Mouse (Mus musculus): ENCODE data around the gene Rnf187. TPM values are rescaled to one million over a fixed set of nuclear protein-coding genes. Genes with fewer than 3 reads are reported as not detected.

The Rnf187 gene
- polyA plus RNA-seq, 2 experiments = 83.3 to 104 TPM

DNA sequence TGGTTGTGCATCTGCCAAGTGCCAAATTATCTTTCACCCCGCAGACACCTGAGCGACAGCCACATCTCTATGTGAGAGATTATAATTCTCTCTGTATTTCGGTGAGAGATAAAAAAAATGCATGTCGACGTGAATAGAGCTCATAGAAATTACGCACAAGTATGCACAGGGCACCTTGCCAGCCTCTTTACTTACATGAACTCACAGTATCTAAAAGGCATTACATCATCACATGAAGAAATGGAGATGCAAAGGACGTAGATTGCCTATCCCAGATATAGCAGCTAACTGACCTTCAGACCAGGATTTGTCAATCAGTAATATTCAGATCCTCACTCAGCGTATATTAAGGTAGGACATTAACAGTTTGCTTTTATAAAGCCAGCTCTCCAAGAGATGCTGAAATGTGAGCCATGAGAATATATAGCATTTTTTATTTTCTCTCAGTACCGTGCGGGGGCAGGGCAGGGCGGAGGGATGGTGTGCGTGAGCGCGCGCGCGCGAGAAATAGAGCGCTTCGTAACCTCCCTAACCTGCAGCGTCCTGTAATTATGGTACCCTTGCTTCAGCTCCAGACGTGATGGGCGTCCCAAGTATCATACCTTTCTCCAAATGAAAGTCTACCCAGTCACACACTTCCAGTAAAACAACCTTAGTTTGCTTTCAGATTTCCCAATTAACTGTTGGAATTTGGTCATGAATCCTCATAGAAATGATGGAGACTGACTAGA lies 9.2 kb upstream of the Rnf187 start:
- DNase-seq (ENCODE audit: low read depth in 3 of 3, low spot score in 3 of 3) = no peak
- peak; percentile 55; the same call in 1 of the 2 replicates for ATAC-seq (ENCODE audit: insufficient read depth)
- Histone ChIP-seq H3K4me1 (replicated peaks; ENCODE audit: control insufficient read depth in 2 of 2, insufficient read depth in 2 of 2, low read length in 1 of 2) (peaks cover 10 to 24% of the 10 kb centered on the region in 2 experiments), H3K4me2 (ENCODE audit: low read depth) (peak overlapping the region; percentile 76), H3K27ac (peak overlapping the region; percentile 44), H3K36me3 (replicated peaks; ENCODE audit: control insufficient read depth, insufficient read depth, low read depth) (no peaks in the 10 kb centered on the region), H3K27me3 (ENCODE audit: control insufficient read depth, insufficient read depth, low read length) (peaks cover 50% of the 10 kb centered on the region), H3K9ac (replicated peaks) (peak overlapping the region; percentile 51), H3K4me3 (ENCODE audit: insufficient read depth in 1 of 2, low read depth in 2 of 2, low read length in 2 of 2) (peak overlapping the region; percentile 57 to 70), H3K9me3 (ENCODE audit: control insufficient read depth, low read length) (no peaks in the 10 kb centered on the region)
- WGBS (ENCODE audit: insufficient replicate concordance) = 16% methylated on average over 23 of the region's 23 CpGs
- TF ChIP-seq EP300 (IDR thresholded peaks at IDR 0.05; ENCODE audit: low read depth) (no peak; the same call in 1 of the 2 replicates), CTCF (IDR thresholded peaks at IDR 0.05; ENCODE audit: low read depth) (no peak)

DNA sequence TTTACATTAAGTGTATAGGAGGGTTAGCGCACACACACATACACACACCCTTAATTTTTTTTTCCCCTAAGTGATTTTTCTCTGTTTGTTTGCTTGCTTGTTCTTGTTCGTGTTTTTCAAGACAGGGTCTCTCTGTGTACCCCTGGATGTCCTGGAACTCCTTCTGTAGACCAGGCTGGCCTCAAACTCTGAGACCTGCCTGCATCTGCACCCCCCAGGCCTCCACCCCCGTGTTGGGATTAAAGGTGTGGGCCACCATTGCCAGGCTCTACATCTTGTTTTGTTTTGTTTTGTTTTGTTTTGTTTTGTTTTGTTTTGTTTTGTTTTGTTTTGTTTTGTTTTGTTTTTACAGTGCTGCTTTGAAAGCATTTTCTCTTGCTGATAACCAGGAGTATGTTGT lies 8.6 kb upstream of the Rnf187 start:
- DNase-seq (ENCODE audit: low read depth in 3 of 3, low spot score in 3 of 3) (no peak), ATAC-seq (ENCODE audit: insufficient read depth) (no peak)
- Histone ChIP-seq H3K9me3 (ENCODE audit: control insufficient read depth, low read length) (no peaks in the 10 kb centered on the region), H3K9ac (replicated peaks) (no peak overlapping the region), H3K4me2 (ENCODE audit: low read depth) (no peak overlapping the region), H3K36me3 (replicated peaks; ENCODE audit: control insufficient read depth, insufficient read depth, low read depth) (no peaks in the 10 kb centered on the region), H3K4me1 (replicated peaks; ENCODE audit: control insufficient read depth in 2 of 2, insufficient read depth in 2 of 2, low read length in 1 of 2) (peaks cover 8 to 21% of the 10 kb centered on the region in 2 experiments), H3K4me3 (ENCODE audit: insufficient read depth in 1 of 2, low read depth in 2 of 2, low read length in 2 of 2) (no peak overlapping the region), H3K27me3 (ENCODE audit: control insufficient read depth, insufficient read depth, low read length) (peaks cover 50% of the 10 kb centered on the region), H3K27ac (no peak overlapping the region)
- WGBS (ENCODE audit: insufficient replicate concordance) = 62% methylated on average over 3 of the region's 3 CpGs
- TF ChIP-seq EP300 (IDR thresholded peaks at IDR 0.05; ENCODE audit: low read depth) = no peak
- no peak for TF ChIP-seq CTCF (IDR thresholded peaks at IDR 0.05; ENCODE audit: low read depth)

- H3K4me1 ChIP-seq (replicated peaks; ENCODE audit: control insufficient read depth in 2 of 2, insufficient read depth in 2 of 2, low read length in 1 of 2) = peaks cover 11 to 22% of the 10 kb centered on the region in 2 experiments
- H3K9ac ChIP-seq (replicated peaks) = no peak overlapping the region
- no peak overlapping the region for H3K4me2 ChIP-seq (ENCODE audit: low read depth)
- no peak overlapping the region for H3K27ac ChIP-seq
- H3K4me3 ChIP-seq (ENCODE audit: insufficient read depth in 1 of 2, low read depth in 2 of 2, low read length in 2 of 2) = no peak overlapping the region
- H3K36me3 ChIP-seq (replicated peaks; ENCODE audit: control insufficient read depth, insufficient read depth, low read depth) = no peaks in the 10 kb centered on the region
- no peak for ATAC-seq (ENCODE audit: insufficient read depth)
- WGBS (ENCODE audit: insufficient replicate concordance) = 65% methylated on average over 5 of the region's 5 CpGs
- peaks cover 32% of the 10 kb centered on the region for H3K27me3 ChIP-seq (ENCODE audit: control insufficient read depth, insufficient read depth, low read length)
- no peak for TF ChIP-seq EP300 (IDR thresholded peaks at IDR 0.05; ENCODE audit: low read depth)
- no peak for TF ChIP-seq CTCF (IDR thresholded peaks at IDR 0.05; ENCODE audit: low read depth)
- no peaks in the 10 kb centered on the region for H3K9me3 ChIP-seq (ENCODE audit: control insufficient read depth, low read length)
- DNase-seq (ENCODE audit: low read depth in 3 of 3, low spot score in 3 of 3) = no peak
These were observed 5.4 kb upstream of the Rnf187 start for GRCm38 (mm10) chr11:58944136-58944535.

GRCm38 (mm10) chr11:58939088-58939439 lies 348 bp upstream of the Rnf187 start:
- 19% methylated on average over 6 of the region's 6 CpGs for WGBS (ENCODE audit: insufficient replicate concordance)
- ATAC-seq (ENCODE audit: insufficient read depth) (no peak), DNase-seq (ENCODE audit: low read depth in 3 of 3, low spot score in 3 of 3) (no peak)
- peaks cover 12% of the 10 kb centered on the region for H3K36me3 ChIP-seq (replicated peaks; ENCODE audit: control insufficient read depth, insufficient read depth, low read depth)
- H3K4me3 ChIP-seq (ENCODE audit: insufficient read depth in 1 of 2, low read depth in 2 of 2, low read length in 2 of 2) = peak overlapping the region; percentile 74 to 84
- H3K27me3 ChIP-seq (ENCODE audit: control insufficient read depth, insufficient read depth, low read length) = peaks cover 6% of the 10 kb centered on the region
- TF ChIP-seq CTCF (IDR thresholded peaks at IDR 0.05; ENCODE audit: low read depth) = 0 out of 2 replicates have a peak, but pooled peaks have one; percentile 12
- no peak for TF ChIP-seq EP300 (IDR thresholded peaks at IDR 0.05; ENCODE audit: low read depth)
- H3K4me1 ChIP-seq (replicated peaks; ENCODE audit: control insufficient read depth in 2 of 2, insufficient read depth in 2 of 2, low read length in 1 of 2) = peaks cover 9 to 14% of the 10 kb centered on the region in 2 experiments
- H3K4me2 ChIP-seq (ENCODE audit: low read depth) = peak overlapping the region; percentile 93
- peak overlapping the region; percentile 47 for H3K9ac ChIP-seq (replicated peaks)
- no peaks in the 10 kb centered on the region for H3K9me3 ChIP-seq (ENCODE audit: control insufficient read depth, low read length)
- H3K27ac ChIP-seq = no peak overlapping the region

GRCm38 (mm10) chr11:58937909-58938308 lies 807 bp downstream of the Rnf187 start:
- Histone ChIP-seq H3K9ac (replicated peaks) (peak overlapping the region; percentile 87), H3K4me1 (replicated peaks; ENCODE audit: control insufficient read depth in 2 of 2, insufficient read depth in 2 of 2, low read length in 1 of 2) (peaks cover 9 to 14% of the 10 kb centered on the region in 2 experiments), H3K9me3 (ENCODE audit: control insufficient read depth, low read length) (no peaks in the 10 kb centered on the region), H3K27ac (peak overlapping the region; percentile 83; the same call in 1 of the 2 replicates), H3K4me2 (ENCODE audit: low read depth) (peak overlapping the region; percentile 93), H3K36me3 (replicated peaks; ENCODE audit: control insufficient read depth, insufficient read depth, low read depth) (peaks cover 23% of the 10 kb centered on the region), H3K27me3 (ENCODE audit: control insufficient read depth, insufficient read depth, low read length) (no peaks in the 10 kb centered on the region; the same call in 1 of the 2 replicates), H3K4me3 (ENCODE audit: insufficient read depth in 1 of 2, low read depth in 2 of 2, low read length in 2 of 2) (peak overlapping the region; percentile 74 to 84)
- TF ChIP-seq CTCF (IDR thresholded peaks at IDR 0.05; ENCODE audit: low read depth) = no peak
- no peak for TF ChIP-seq EP300 (IDR thresholded peaks at IDR 0.05; ENCODE audit: low read depth)
- 3% methylated on average over 13 of the region's 13 CpGs for WGBS (ENCODE audit: insufficient replicate concordance)
- DNase-seq (ENCODE audit: low read depth in 3 of 3, low spot score in 3 of 3) = no peak
- peak; percentile 25; the same call in 1 of the 2 replicates for ATAC-seq (ENCODE audit: insufficient read depth)

All from liver, embryonic 14.5 days (tissue).